Mouse (Mus musculus) liver, adult 2 months (tissue): ENCODE data around the gene Dhtkd1.

ENCODE experiments used
- CTCF ChIP-seq: fragments of 200-500 bp; IDR thresholded peaks from 2 replicates; pipeline ENCODE4 v1.5.1; 2011; ENCODE audit warnings: low read depth, low read length, control low read depth
- POLR2A ChIP-seq: fragments of 200-500 bp; IDR thresholded peaks from 2 replicates; pipeline ENCODE4 v1.6.1; 2011; ENCODE audit warnings: low read length, control low read depth; ENCODE audit not compliant: insufficient read depth; ENCODE audit errors: extremely low read depth

DNA sequence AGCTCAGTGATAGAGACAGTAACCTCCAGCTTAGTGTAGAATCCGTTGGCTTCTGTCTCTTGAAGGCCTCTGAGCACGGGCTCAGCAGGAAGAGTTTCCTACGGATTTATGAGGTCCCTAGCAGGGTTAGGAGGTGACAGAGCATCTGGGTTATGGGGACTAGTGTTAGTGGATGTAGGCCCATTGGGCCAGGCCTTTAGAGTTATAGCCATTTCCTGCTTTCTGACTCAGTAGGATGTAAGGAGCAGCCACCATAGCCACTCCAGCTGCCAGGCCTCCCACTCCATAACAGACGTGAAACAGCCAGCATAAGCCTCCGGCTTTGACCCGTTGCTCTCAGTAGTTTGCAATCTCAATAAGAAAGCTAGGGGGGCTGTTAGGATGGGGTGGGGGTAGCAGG, 6.5 kb downstream of the Dhtkd1 start:
- TF ChIP-seq CTCF (no peak), POLR2A (no peak)
